Mouse (Mus musculus) urinary bladder, postnatal 25 days (tissue): ENCODE measurements around the gene Mmp9.

ENCODE experiments used
- DNase-seq: peaks from one replicate; pipeline ENCODE4 v3.0.0; 2022; ENCODE audit warnings: low spot score

The Mmp9 gene

GRCm38 (mm10) chr2:164912749-164913427, 27.7 kb upstream of the Mmp9 start:
- no peak for DNase-seq

GRCm38 (mm10) chr2:164913428-164913786, 27.2 kb upstream of the Mmp9 start:
- no peak for DNase-seq

GRCm38 (mm10) chr2:164916820-164917219, 23.8 kb upstream of the Mmp9 start:
- no peak for DNase-seq

GRCm38 (mm10) chr2:164917371-164917770, 23.2 kb upstream of the Mmp9 start:
- DNase-seq, result no peak

- no peak for DNase-seq
Observed at GRCm38 (mm10) chr2:164918325-164918724, 22.3 kb upstream of the Mmp9 start.

GRCm38 (mm10) chr2:164921984-164922383, 18.6 kb upstream of the Mmp9 start:
- DNase-seq, result no peak

- DNase-seq, result no peak
Observed at GRCm38 (mm10) chr2:164923291-164923690, 17.3 kb upstream of the Mmp9 start.

- peak; percentile 80 for DNase-seq
Observed at GRCm38 (mm10) chr2:164924100-164924857, 16.3 kb upstream of the Mmp9 start.

GRCm38 (mm10) chr2:164930706-164931581, 9.6 kb upstream of the Mmp9 start:
- DNase-seq, result no peak

- no peak for DNase-seq
Observed at GRCm38 (mm10) chr2:164933534-164933933, 7.0 kb upstream of the Mmp9 start.

- no peak for DNase-seq
Observed at GRCm38 (mm10) chr2:164935991-164936390, 4.6 kb upstream of the Mmp9 start.

- DNase-seq, result no peak
Observed at GRCm38 (mm10) chr2:164938146-164939091, 2.2 kb upstream of the Mmp9 start.

GRCm38 (mm10) chr2:164939106-164939505, 1.5 kb upstream of the Mmp9 start:
- DNase-seq, result no peak

GRCm38 (mm10) chr2:164942692-164943290, 2.2 kb downstream of the Mmp9 start:
- DNase-seq, result no peak

GRCm38 (mm10) chr2:164947506-164947905, 6.9 kb downstream of the Mmp9 start:
- no peak for DNase-seq

- no peak for DNase-seq
Observed at GRCm38 (mm10) chr2:164947930-164948329, 7.3 kb downstream of the Mmp9 start.

GRCm38 (mm10) chr2:164948962-164949361, 8.4 kb downstream of the Mmp9 start:
- no peak for DNase-seq

GRCm38 (mm10) chr2:164950501-164950900, 9.9 kb downstream of the Mmp9 start:
- DNase-seq, result no peak

GRCm38 (mm10) chr2:164951745-164952144, 11.2 kb downstream of the Mmp9 start:
- DNase-seq, result no peak

GRCm38 (mm10) chr2:164952448-164952847, 11.9 kb downstream of the Mmp9 start:
- DNase-seq, result no peak

GRCm38 (mm10) chr2:164953224-164953623, 12.6 kb downstream of the Mmp9 start:
- peak; percentile 79 for DNase-seq
